Mouse (Mus musculus) embryonic facial prominence, embryonic 13.5 days (tissue): ENCODE results near the gene Mrgprh. TPM values are rescaled to one million over a fixed set of nuclear protein-coding genes. Genes with fewer than 3 reads are reported as not detected.

ENCODE experiments used
- ATAC-seq: fragments of 200-750 bp; cut with Nextera tagmentation; 2 replicates; pipeline ENCODE4 v1.8.0; 2017; ENCODE audit warnings: low read depth; ENCODE audit not compliant: insufficient number of reproducible peaks, insufficient read depth, low FRiP score, low TSS enrichment
- H3K27ac ChIP-seq: fragments of 300-500 bp; sonication (generic); 2 replicates; pipeline ENCODE4 v1.5.1; 2015; ENCODE audit warnings: moderate library complexity, mild to moderate bottlenecking, inconsistent platforms
- H3K27me3 ChIP-seq: fragments of 300-500 bp; sonication (generic); 2 replicates; pipeline ENCODE4 v1.6.1; 2015; ENCODE audit warnings: mild to moderate bottlenecking, inconsistent platforms
- H3K36me3 ChIP-seq: fragments of 300-500 bp; sonication (generic); 2 replicates; pipeline ENCODE4 v1.6.1; 2015; ENCODE audit warnings: mild to moderate bottlenecking, inconsistent platforms
- H3K4me1 ChIP-seq: fragments of 300-500 bp; sonication (generic); 2 replicates; pipeline ENCODE4 v1.6.1; 2015; ENCODE audit warnings: inconsistent platforms
- H3K4me2 ChIP-seq: fragments of 300-500 bp; sonication (generic); 2 replicates; pipeline ENCODE4 v1.6.1; 2015; ENCODE audit warnings: moderate library complexity, mild to moderate bottlenecking, inconsistent platforms
- H3K4me3 ChIP-seq: fragments of 300-500 bp; sonication (generic); 2 replicates; pipeline ENCODE4 v1.5.1; 2015; ENCODE audit warnings: mild to moderate bottlenecking, inconsistent platforms
- H3K9ac ChIP-seq: fragments of 300-500 bp; sonication (generic); 2 replicates; pipeline ENCODE4 v1.6.1; 2015; ENCODE audit warnings: mild to moderate bottlenecking, inconsistent platforms
- H3K9me3 ChIP-seq: fragments of 300-500 bp; sonication (generic); 2 replicates; pipeline ENCODE4 v1.6.1; 2016; ENCODE audit warnings: inconsistent platforms
- WGBS: fragments of 180-500 bp; shearing (Covaris S2); methylation state at CpG from one replicate; pipeline ENCODE4 v1.1.7; 2015; ENCODE audit warnings: mixed read lengths; 5-methylcytosine and 5-hydroxymethylcytosine counted together
- polyA plus RNA-seq: library from polyadenylated mRNA; unstranded; fragments of >200 nt; fragmentation: Nextera tagmentation; extraction: Ambion mirVana; gene quantifications from 2 replicates; pipeline ENCODE4 v1.2.1, GENCODE M21; 2015

The Mrgprh gene
- polyA plus RNA-seq, 1 experiment from 2014 or later: not detected

DNA sequence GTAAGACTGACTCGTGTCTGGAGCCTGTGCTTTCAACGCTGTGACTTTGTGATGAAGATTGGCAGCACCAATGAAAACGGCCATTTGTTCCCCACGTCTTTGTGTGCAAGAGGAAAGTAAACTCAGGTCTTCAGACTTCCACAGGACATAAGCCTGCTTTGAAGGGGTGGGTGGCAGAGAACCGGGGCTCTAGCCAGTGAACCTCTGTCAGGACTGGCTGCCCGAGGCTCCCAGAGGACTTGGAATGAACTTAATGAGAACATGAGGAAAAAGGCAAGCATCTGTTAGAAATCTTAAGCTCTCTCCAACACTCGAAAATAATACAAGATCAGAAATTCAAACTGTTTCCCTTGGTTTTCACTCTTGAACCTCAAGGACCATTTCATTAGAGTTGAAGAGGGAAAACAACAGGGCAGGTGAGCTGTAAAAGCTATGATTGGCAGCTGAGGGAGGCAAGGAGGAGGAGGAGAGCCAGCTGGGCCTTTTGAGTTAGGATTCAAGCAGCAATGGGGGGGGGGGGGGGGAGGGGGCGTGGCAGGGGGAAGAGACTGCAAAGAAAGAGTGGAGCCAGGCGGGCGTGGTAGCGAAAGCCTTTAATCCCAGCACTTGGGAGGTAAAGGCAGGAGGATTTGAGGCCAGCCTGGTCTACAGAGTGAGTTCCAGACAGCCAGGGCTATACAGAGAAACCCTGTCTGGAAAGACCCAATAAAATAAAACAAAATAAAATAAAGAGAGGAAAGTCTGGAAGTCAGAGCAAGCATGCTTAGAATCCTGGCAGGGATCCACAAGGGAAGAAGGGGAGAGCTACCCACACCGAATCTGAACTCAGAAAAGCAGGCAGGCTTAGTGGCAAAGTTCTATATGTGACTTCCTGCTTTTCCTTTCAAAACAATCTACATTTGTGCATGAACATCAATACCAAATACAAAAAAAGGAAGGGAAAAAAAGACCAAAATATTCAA lies 27.8 kb downstream of the Mrgprh start:
- no peaks in the 10 kb centered on the region for H3K27me3 ChIP-seq
- WGBS: 31% methylated on average over 11 of the region's 12 CpGs
- peaks cover 14% of the 10 kb centered on the region for H3K4me1 ChIP-seq
- no peaks in the 10 kb centered on the region for H3K9me3 ChIP-seq
- peak; percentile 10; the same call in 1 of the 2 replicates for ATAC-seq
- H3K27ac ChIP-seq: peak overlapping the region; percentile 74
- no peak overlapping the region for H3K4me3 ChIP-seq
- H3K9ac ChIP-seq: no peak overlapping the region
- H3K4me2 ChIP-seq: no peak overlapping the region
- peaks cover 46% of the 10 kb centered on the region for H3K36me3 ChIP-seq

DNA sequence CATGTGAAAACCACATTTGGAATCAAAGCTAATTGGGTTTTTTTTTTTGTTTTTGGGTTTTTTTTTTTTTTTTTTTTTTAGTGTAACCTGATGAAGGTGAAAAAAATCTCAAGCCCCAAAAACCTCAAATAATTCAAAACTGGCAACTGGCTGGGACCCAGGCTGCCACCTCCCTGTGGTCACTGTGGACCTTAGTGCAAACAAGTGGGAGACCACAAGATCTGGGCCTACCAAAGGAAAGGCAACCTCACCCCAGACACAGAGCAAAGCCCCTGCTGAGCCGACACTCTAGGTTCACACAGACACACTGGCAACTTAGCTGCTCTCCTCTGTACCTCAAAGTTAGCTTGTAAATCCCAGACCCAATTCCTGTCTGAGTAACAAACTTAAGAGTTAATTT lies 28.5 kb downstream of the Mrgprh start:
- H3K4me2 ChIP-seq: no peak overlapping the region
- no peaks in the 10 kb centered on the region for H3K9me3 ChIP-seq
- no peak overlapping the region for H3K4me3 ChIP-seq
- no peak overlapping the region; the same call in 1 of the 2 replicates for H3K27ac ChIP-seq
- no peak overlapping the region for H3K9ac ChIP-seq
- no peaks in the 10 kb centered on the region for H3K27me3 ChIP-seq
- H3K4me1 ChIP-seq: peaks cover 14% of the 10 kb centered on the region
- H3K36me3 ChIP-seq: peaks cover 46% of the 10 kb centered on the region
- WGBS: 69% methylated on average over 1 of the region's 1 CpGs
- ATAC-seq: no peak

DNA sequence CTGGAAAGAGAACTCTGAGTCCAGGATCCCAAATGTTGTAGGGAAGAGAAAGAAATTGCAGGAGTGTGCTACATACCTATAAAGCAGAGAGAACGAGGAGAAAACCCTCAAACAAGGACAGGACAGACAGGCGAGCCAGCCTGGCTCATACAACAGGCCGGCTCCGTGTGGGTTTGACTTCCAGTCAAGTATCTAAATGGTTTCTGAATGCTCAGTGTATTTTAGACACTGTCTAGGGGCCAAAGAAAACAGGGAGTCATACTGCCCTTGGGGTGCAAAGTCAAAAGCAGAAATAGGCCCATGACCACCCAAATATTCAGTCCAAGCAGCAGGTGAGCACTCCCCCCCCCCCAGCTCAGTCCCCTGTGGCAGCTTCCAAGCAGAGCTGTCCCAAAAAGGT lies 30.0 kb downstream of the Mrgprh start:
- H3K4me1 ChIP-seq: peaks cover 10% of the 10 kb centered on the region
- no peak overlapping the region for H3K27ac ChIP-seq
- no peak overlapping the region for H3K4me2 ChIP-seq
- H3K4me3 ChIP-seq: no peak overlapping the region
- WGBS: 86% methylated on average over 4 of the region's 4 CpGs
- no peak for ATAC-seq
- no peaks in the 10 kb centered on the region for H3K27me3 ChIP-seq
- no peak overlapping the region for H3K9ac ChIP-seq
- H3K9me3 ChIP-seq: no peaks in the 10 kb centered on the region
- peaks cover 40% of the 10 kb centered on the region for H3K36me3 ChIP-seq

DNA sequence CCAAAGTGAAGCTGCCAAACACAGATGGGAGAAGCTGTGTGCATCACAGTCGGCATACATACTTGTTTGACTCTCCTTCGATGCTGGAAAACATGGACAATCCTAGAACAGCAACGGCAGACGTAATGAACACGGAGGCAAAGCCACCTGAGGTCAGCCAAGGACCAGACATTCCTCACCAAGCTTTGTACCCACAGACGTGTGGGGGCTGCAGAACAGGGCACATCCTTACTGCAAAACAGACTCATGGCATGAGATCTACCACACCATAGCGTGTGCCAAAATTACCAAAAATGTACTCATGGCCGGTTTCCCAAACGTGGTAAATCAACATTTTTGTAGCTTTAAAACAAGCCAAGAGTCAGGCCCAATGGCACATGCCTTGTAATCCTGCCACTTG lies 30.6 kb downstream of the Mrgprh start:
- no peak for ATAC-seq
- Histone ChIP-seq H3K9ac (no peak overlapping the region), H3K27ac (no peak overlapping the region), H3K27me3 (no peaks in the 10 kb centered on the region), H3K4me3 (no peak overlapping the region), H3K36me3 (peaks cover 40% of the 10 kb centered on the region), H3K9me3 (no peaks in the 10 kb centered on the region), H3K4me2 (no peak overlapping the region), H3K4me1 (peaks cover 10% of the 10 kb centered on the region)
- WGBS: 90% methylated on average over 9 of the region's 9 CpGs

DNA sequence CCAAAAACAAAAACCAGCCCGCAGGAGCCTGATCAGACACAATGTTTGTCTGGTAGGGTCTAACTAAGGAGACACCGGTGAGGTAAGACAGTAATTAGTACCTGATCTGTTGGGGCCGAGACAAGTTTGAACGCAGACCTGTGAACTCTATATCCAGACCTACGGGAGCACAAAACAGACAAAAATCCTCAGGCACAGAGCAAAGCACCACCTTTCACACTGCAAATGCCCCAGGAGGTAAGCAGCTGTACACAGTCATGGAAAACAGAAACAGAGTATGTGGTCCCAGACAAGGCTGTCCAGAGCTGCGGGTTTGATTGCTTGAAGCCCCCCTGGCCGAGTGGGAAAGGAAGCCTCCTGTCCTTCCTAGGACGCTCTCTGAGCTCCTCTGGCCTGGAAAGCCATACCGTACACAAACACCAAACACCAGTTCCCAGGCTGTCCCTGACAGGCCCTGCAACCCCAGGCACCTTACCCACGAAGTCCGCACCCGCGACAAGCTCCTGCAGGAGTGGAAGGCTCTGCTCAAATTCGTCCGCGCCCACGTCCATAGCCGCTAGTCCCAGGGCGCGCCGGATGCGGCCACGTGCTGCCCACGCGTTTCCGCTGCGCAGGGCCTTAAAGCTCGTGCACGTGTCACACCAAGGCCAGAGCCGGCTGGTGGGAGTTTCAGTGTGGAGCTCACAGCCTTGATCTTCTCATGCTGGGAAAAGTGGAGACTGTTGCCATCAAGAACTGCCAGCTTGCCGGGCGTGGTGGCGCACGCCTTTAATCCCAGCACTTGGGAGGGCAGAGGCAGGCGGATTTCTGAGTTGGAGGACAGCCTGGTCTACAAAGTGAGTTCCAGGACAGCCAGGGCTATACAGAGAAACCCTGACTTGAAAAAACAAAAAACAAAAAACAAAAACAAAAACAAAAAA lies 33.8 kb downstream of the Mrgprh start, which contains the start of gene Pnldc1:
TSS of gene Pnldc1 (minus strand) at position 870 of the 920 bp plus-strand sequence.
- no peak for ATAC-seq
- WGBS: 79% methylated on average over 35 of the region's 35 CpGs
- Histone ChIP-seq H3K4me1 (no peaks in the 10 kb centered on the region; the same call in none of the 2 replicates), H3K9me3 (no peaks in the 10 kb centered on the region), H3K9ac (0 out of 2 replicates have a peak within 1 kb of the TSS, but pooled peaks have one; percentile 27), H3K4me2 (no peak within 1 kb of the TSS), H3K4me3 (no peak within 1 kb of the TSS), H3K27me3 (no peaks in the 10 kb centered on the region), H3K36me3 (peaks cover 56% of the 10 kb centered on the region), H3K27ac (0 out of 2 replicates have a peak within 1 kb of the TSS, but pooled peaks have one; percentile 7)

DNA sequence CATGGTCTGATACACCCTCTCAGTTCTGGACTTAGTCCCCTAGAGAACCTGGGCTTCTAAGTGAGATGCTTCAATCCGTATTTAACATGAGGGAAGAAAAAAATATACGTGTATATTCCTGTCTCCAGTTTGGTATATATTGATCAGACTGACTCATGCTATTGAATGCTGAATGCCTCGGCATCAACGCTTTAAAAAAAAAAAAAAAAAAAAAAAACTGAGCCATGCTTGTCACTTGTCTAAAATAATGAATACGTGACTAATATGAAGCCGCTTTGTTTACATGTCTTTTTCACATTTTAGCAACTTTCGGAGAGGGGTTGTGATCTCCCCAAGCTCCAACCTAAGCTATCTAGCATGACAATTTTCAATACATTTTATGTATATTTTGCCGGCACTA lies 34.6 kb downstream of the Mrgprh start:
- Histone ChIP-seq H3K4me3 (no peak overlapping the region), H3K9ac (no peak overlapping the region), H3K36me3 (peaks cover 49% of the 10 kb centered on the region), H3K9me3 (no peaks in the 10 kb centered on the region), H3K4me1 (peaks cover 8% of the 10 kb centered on the region; the same call in 1 of the 2 replicates), H3K27ac (no peak overlapping the region), H3K4me2 (no peak overlapping the region), H3K27me3 (no peaks in the 10 kb centered on the region)
- no peak for ATAC-seq
- WGBS: 88% methylated on average over 8 of the region's 8 CpGs

DNA sequence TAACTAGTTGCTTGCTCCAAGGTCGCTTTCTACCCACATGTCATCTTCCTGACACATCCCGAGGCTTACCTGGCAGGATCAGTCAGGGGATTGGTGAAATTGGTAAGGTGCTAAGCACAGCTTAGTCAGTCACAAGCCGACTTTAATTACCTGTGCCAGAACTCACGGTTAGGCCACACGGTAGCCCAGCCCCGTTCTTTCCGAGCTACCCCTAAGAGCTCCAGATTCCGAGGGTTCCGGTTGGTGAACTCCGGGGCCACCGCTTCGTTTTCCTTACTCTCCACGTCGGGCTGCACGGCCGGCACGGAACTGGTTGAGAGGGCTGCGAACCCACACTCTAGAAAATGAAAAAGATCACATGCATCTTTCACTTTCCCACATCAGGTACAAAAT lies 39.6 kb downstream of the Mrgprh start, which contains the start of gene Tcp1:
TSS of gene Tcp1 (plus strand) at position 214 of the 393 bp plus-strand sequence.
- Histone ChIP-seq H3K9ac (peak within 1 kb of the TSS; percentile 99), H3K4me1 (peaks cover 8% of the 10 kb centered on the region; the same call in 1 of the 2 replicates), H3K9me3 (no peaks in the 10 kb centered on the region), H3K4me2 (peak within 1 kb of the TSS; percentile 85), H3K4me3 (peak within 1 kb of the TSS; percentile 92), H3K27ac (peak within 1 kb of the TSS; percentile 92), H3K27me3 (no peaks in the 10 kb centered on the region), H3K36me3 (peaks cover 59% of the 10 kb centered on the region)
- ATAC-seq: no peak
- WGBS: under 1% methylated on average over 18 of the region's 18 CpGs

DNA sequence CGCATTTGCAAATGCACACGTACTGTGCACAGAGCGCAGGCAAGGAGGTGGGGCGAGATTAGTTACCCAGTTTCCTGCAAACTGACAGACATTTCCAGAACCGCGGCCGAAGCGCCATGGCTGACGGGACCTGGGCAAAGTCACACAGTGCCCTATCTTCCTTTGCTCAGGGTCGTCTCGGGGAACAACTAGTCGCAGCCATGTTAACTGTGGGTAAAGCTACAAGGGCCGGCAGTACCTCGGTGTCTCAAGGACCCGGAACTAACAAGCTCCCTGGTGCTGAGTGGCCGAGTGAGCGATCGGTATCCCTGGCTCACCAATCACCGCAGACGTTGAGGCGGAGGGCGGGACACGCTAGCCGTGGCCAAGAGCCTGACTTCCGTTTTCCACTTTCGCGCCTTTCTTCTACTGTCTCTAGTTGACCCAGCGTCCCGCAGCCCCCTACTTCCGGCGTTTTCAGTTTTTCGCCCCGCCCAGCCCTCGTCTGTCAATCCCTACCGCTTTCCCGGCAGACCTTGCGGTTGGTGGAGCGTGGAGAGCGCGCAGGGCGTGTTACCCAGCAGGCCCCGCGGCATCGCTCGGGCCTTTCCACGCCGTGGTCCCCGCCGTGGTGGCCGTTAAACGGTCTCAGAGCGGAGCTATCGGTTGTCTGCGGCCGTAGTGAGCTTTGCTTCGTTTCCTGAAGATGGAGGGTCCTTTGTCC lies 40.2 kb downstream of the Mrgprh start, which contains the start of gene Mrpl18:
TSS of gene Mrpl18 (minus strand) at position 465 of the 703 bp plus-strand sequence.
- peak; percentile 100 for ATAC-seq
- Histone ChIP-seq H3K9me3 (no peaks in the 10 kb centered on the region), H3K4me3 (peak within 1 kb of the TSS; percentile 92), H3K4me2 (peak within 1 kb of the TSS; percentile 85), H3K36me3 (peaks cover 59% of the 10 kb centered on the region), H3K9ac (peak within 1 kb of the TSS; percentile 99), H3K27me3 (no peaks in the 10 kb centered on the region), H3K4me1 (peaks cover 8% of the 10 kb centered on the region; the same call in 1 of the 2 replicates), H3K27ac (peak within 1 kb of the TSS; percentile 92)
- WGBS: under 1% methylated on average over 56 of the region's 56 CpGs

DNA sequence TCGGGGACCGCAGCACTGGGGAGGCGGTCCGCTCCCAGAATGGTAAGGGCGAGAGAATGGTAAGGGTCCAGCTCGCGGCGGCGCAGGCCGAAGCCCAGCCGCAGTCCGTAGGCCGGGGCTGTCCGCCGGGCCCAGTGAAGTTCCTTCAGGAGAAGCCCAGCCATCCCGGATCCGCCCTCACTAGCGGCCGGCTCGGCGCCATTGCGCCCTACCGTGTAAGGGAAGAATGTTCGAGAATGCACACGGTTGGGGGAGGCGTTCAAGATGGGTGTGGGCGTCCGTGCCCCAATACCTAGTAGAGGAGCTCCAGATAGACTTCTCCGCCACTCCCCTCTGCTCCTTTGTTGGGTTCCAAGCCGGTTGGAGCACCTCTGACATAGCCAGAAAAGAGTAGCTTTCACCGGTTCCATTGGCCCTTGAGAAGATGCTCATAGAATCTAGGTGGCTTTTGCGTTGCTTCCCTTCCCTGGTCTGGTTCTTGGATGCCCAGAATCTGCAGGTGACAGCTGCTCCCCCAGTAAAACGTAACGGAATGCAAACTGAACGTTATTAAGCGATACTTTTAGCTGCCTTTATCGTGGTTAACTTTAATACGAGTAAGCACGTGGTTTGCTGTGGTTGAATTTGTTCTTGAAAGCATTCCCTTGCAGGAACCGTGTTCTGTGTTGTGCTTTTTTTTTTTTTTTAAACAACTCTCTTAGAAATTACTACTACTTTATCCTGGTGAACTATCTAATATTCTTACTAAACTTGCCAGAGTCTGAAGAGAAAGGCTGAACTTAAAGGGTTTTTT lies 41.0 kb downstream of the Mrgprh start:
- WGBS: under 1% methylated on average over 40 of the region's 40 CpGs
- peak overlapping the region; percentile 99 for H3K9ac ChIP-seq
- ATAC-seq: peak; percentile 43
- peak overlapping the region; percentile 92 for H3K27ac ChIP-seq
- peaks cover 59% of the 10 kb centered on the region for H3K36me3 ChIP-seq
- H3K27me3 ChIP-seq: no peaks in the 10 kb centered on the region
- H3K4me1 ChIP-seq: peaks cover 8% of the 10 kb centered on the region; the same call in 1 of the 2 replicates
- H3K4me3 ChIP-seq: peak overlapping the region; percentile 92
- H3K9me3 ChIP-seq: no peaks in the 10 kb centered on the region
- H3K4me2 ChIP-seq: peak overlapping the region; percentile 77

DNA sequence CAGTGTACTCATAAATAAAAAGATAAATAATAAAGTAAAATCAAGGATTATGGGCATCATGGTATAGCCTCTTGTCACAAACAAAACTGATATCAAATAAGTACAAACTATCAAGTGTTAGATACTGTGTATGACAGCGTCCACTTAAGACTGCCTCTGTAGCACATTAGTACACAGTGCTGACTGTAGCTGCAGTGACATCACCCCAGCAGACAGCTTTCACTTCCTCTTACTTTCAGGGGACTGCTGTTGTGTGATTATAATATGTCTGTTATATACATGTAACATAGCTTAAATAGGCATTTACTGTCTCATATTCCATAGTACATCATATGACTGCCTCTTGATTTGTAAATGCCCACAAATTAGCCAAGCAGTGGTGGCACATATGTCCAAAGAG lies 45.2 kb downstream of the Mrgprh start:
- no peak for ATAC-seq
- no peaks in the 10 kb centered on the region for H3K4me1 ChIP-seq
- H3K4me2 ChIP-seq: no peak overlapping the region
- 95% methylated on average over 1 of the region's 1 CpGs for WGBS
- H3K27ac ChIP-seq: no peak overlapping the region
- no peak overlapping the region for H3K4me3 ChIP-seq
- no peak overlapping the region for H3K9ac ChIP-seq
- peaks cover 75% of the 10 kb centered on the region for H3K36me3 ChIP-seq
- no peaks in the 10 kb centered on the region for H3K27me3 ChIP-seq
- no peaks in the 10 kb centered on the region for H3K9me3 ChIP-seq
